Mouse (Mus musculus) erythroblast, embryonic 14.5 days (primary cell): ENCODE data around the gene Cabp2.
"Not testable (repeated sequence)": the region's sequence is repeated elsewhere in the genome, so short reads cannot be mapped to it uniquely, and the experiment has no call there.

Source experiments
- GATA1 ChIP-seq: IDR thresholded peaks from 2 replicates; pipeline ENCODE4 v1.6.1; 2012; ENCODE audit warnings: low read length, inconsistent platforms, mixed read lengths
- TAL1 ChIP-seq: IDR thresholded peaks from 3 replicates; pipeline ENCODE4 v1.6.1; 2012; ENCODE audit warnings: low read length, inconsistent platforms, mixed read lengths

DNA sequence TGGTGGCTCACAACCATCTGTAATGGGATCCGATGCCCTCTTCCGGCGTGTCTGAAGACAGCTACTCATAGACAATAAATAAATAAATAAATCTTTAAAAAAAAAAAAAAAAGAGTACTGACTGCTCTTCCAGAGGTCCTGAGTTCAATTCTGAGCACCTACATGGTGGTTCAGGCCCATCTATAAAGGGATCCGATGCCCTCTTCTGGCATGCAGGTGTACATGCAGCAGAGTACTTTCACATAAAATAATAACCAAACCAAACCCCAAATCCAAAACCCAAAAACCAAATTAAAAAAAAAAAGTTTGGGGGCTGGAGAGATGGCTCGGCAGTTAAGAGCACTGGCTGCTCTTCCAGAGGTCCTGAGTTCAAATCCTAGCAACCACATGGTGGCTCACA is 32.3 kb upstream of the Cabp2 start:
- not testable (repeated sequence) for TF ChIP-seq GATA1, TAL1
